Mouse (Mus musculus): ENCODE results near the gene Apoc1. TPM values are rescaled to one million over a fixed set of nuclear protein-coding genes. Genes with fewer than 3 reads are reported as not detected.

Gene Apoc1
- total RNA-seq, 1 experiment from 2014 or later = not detected

GRCm38 (mm10) chr7:19671511-19671910, 20.9 kb downstream of the Apoc1 start:
- ATAC-seq (replicated peaks in 1 of 2; ENCODE audit: insufficient read depth in 1 of 2, low FRiP score in 2 of 2, low TSS enrichment in 1 of 2, low read depth in 1 of 2, poor library complexity in 2 of 2, severe bottlenecking in 2 of 2) = no peak

DNA sequence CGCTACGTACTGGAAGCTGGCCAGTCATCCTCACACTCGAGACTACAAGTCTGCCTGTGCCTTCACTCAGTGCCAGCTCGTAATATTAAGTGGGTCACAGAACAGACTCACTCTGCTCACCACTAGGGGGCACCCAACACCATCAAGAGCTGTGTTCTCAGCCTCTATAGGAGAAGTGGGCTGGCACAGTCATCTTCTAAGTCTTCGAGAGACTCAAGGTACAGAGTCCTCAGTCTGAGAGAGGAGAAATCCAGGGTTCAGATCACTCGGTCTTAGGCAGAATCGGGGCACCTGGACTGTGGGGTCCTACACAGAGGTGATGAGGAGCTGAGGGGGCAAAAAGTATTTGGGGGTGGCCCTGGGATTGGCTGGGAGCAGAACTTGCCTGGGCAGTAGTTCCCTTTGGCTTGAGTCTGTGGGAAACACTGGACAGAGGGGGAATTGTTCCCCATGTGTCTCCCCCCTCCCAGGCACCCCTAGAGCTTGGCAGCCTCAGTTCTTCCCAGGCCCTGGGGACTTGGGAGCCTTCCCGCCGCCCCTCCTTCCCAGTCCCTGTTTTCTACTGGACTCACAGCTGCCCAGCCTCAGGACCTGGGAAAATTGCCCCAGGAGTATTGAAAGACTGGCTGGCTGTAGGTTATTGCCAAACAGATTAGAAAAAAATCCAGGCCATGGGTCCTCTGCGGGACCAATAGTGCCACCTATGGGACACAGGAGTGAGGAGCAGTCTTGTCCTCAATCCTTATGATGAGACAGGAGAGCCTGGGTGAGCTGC, 23.3 kb downstream of the Apoc1 start:
- peak; percentile 71 to 74 for ATAC-seq (replicated peaks in 1 of 2; ENCODE audit: insufficient read depth in 1 of 2, low FRiP score in 2 of 2, low TSS enrichment in 1 of 2, low read depth in 1 of 2, poor library complexity in 2 of 2, severe bottlenecking in 2 of 2)

DNA sequence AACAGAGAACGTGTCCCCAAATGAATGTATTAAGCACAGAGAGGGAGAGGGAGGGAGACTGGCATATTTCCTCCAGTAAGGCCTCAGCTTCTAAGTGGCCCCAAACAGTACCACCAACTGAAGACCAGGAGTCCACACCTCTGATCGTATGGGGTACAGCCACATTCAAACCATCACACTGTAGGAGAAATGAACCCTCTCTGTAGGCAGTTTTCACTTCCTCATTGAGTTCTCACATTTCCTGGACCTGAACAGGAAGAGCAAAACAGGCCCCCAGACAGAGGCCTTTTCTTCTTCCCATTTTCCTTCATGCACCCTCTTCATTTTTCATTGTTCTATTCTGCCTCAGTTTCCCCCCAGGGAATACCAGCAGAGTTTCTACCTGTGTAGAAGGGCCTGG, 25.0 kb downstream of the Apoc1 start:
- ATAC-seq (replicated peaks in 1 of 2; ENCODE audit: insufficient read depth in 1 of 2, low FRiP score in 2 of 2, low TSS enrichment in 1 of 2, low read depth in 1 of 2, poor library complexity in 2 of 2, severe bottlenecking in 2 of 2) = no peak

DNA sequence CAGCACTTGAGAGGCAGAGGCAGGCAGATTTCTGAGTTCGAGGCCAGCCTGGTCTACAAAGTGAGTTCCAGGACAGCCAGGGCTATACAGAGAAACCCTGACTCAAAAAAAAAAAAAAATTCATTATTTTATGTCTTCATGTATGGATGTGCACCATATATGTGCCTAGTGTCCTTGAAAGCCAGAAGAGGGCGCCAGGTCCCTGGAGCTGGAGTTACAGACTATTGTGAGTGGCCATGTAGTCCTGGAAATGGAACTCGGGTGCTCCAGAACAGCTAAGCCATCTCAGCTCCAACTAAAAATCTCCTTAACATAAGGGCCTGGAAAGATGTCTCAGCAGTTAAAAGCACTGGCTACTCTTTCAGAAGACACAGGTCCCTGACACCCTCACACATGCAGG, 25.7 kb downstream of the Apoc1 start:
- no peak for ATAC-seq (replicated peaks in 1 of 2; ENCODE audit: insufficient read depth in 1 of 2, low FRiP score in 2 of 2, low TSS enrichment in 1 of 2, low read depth in 1 of 2, poor library complexity in 2 of 2, severe bottlenecking in 2 of 2)

GRCm38 (mm10) chr7:19664955-19665841, 27.3 kb downstream of the Apoc1 start, which contains the start of gene Clptm1:
Gene Clptm1, minus strand, starts transcription at chr7:19665033.
- ATAC-seq (replicated peaks in 1 of 2; ENCODE audit: insufficient read depth in 1 of 2, low FRiP score in 2 of 2, low TSS enrichment in 1 of 2, low read depth in 1 of 2, poor library complexity in 2 of 2, severe bottlenecking in 2 of 2) = peak; percentile 80 to 81

GRCm38 (mm10) chr7:19664455-19664954, 28.0 kb downstream of the Apoc1 start:
- ATAC-seq (replicated peaks in 1 of 2; ENCODE audit: insufficient read depth in 1 of 2, low FRiP score in 2 of 2, low TSS enrichment in 1 of 2, low read depth in 1 of 2, poor library complexity in 2 of 2, severe bottlenecking in 2 of 2) = 0 out of 4 replicates have a peak, but pooled peaks of 1 of the 2 experiments have one; percentile 2

GRCm38 (mm10) chr7:19663940-19664339, 28.5 kb downstream of the Apoc1 start:
- no peak for ATAC-seq (replicated peaks in 1 of 2; ENCODE audit: insufficient read depth in 1 of 2, low FRiP score in 2 of 2, low TSS enrichment in 1 of 2, low read depth in 1 of 2, poor library complexity in 2 of 2, severe bottlenecking in 2 of 2)

GRCm38 (mm10) chr7:19652614-19653013, 39.8 kb downstream of the Apoc1 start:
- ATAC-seq (replicated peaks in 1 of 2; ENCODE audit: insufficient read depth in 1 of 2, low FRiP score in 2 of 2, low TSS enrichment in 1 of 2, low read depth in 1 of 2, poor library complexity in 2 of 2, severe bottlenecking in 2 of 2) = no peak

- peak; percentile 39 to 49; a peak in 2 of 4 replicates for ATAC-seq (replicated peaks in 1 of 2; ENCODE audit: insufficient read depth in 1 of 2, low FRiP score in 2 of 2, low TSS enrichment in 1 of 2, low read depth in 1 of 2, poor library complexity in 2 of 2, severe bottlenecking in 2 of 2)
Observed at GRCm38 (mm10) chr7:19651063-19651786, 41.2 kb downstream of the Apoc1 start.

GRCm38 (mm10) chr7:19641223-19641622, 51.2 kb downstream of the Apoc1 start:
- no peak for ATAC-seq (replicated peaks in 1 of 2; ENCODE audit: insufficient read depth in 1 of 2, low FRiP score in 2 of 2, low TSS enrichment in 1 of 2, low read depth in 1 of 2, poor library complexity in 2 of 2, severe bottlenecking in 2 of 2)

Other genes starting within 250 kb of the Apoc1 start
- gene Mark4, start 233.8 kb downstream of the Apoc1 start, total RNA-seq (2017) = 6.4 and 11.8 TPM in 2 replicates
- 2.2 and 3.8 TPM in 2 replicates for gene Exoc3l2, start 229.3 kb downstream of the Apoc1 start, total RNA-seq (2017)
- gene Bloc1s3, start 184.3 kb downstream of the Apoc1 start, total RNA-seq (2017) = 1.4 and 2.1 TPM in 2 replicates
- gene Trappc6a, start 184.3 kb downstream of the Apoc1 start, total RNA-seq (2017) = 24.2 and 30.8 TPM in 2 replicates
- gene Nkpd1, start 174.8 kb downstream of the Apoc1 start, total RNA-seq (2017) = 0.44 TPM in 1 of 2 replicates, not detected in the other
- gene Ppp1r37, start 129.6 kb downstream of the Apoc1 start, total RNA-seq (2017) = 12.2 and 16.3 TPM in 2 replicates
- gene Zfp296, start 115.4 kb downstream of the Apoc1 start, total RNA-seq (2017) = 5.3 and 5.9 TPM in 2 replicates
- gene Gemin7, start 115.1 kb downstream of the Apoc1 start, total RNA-seq (2017) = 35.4 and 44.9 TPM in 2 replicates
- gene Clasrp, start 88.2 kb downstream of the Apoc1 start, total RNA-seq (2017) = 40.1 and 51.3 TPM in 2 replicates
- 8.7 and 12.4 TPM in 2 replicates for gene Relb, start 63.2 kb downstream of the Apoc1 start, total RNA-seq (2017)
- 21.4 and 26.4 TPM in 2 replicates for gene Clptm1, start 27.6 kb downstream of the Apoc1 start, total RNA-seq (2017)
- gene Apoc2, start 14.7 kb downstream of the Apoc1 start, total RNA-seq (2017) = 6.1 TPM in 1 of 2 replicates, not detected in the other
- gene Gm44805, start 11.2 kb downstream of the Apoc1 start, total RNA-seq (2017) = not detected in 2 replicates
- not detected in 2 replicates for gene Apoc4, start 11.2 kb downstream of the Apoc1 start, total RNA-seq (2017)
- 167 and 314 TPM in 2 replicates for gene Apoe, start 6.5 kb upstream of the Apoc1 start, total RNA-seq (2017)
- gene Tomm40, start 22.8 kb upstream of the Apoc1 start, total RNA-seq (2017) = 24.6 and 29.0 TPM in 2 replicates
- 2.0 and 3.8 TPM in 2 replicates for gene Nectin2, start 57.8 kb upstream of the Apoc1 start, total RNA-seq (2017)
- gene Bcam, start 78.4 kb upstream of the Apoc1 start, total RNA-seq (2017) = 2.3 and 4.2 TPM in 2 replicates
- not detected in 2 replicates for gene Cblc, start 104.1 kb upstream of the Apoc1 start, total RNA-seq (2017)
- 3.0 and 5.3 TPM in 2 replicates for gene Bcl3, start 130.1 kb upstream of the Apoc1 start, total RNA-seq (2017)
- gene Gm19345, start 159.3 kb upstream of the Apoc1 start, total RNA-seq (2017) = not detected in 2 replicates
- gene Ceacam16, start 168.6 kb upstream of the Apoc1 start, total RNA-seq (2017) = 0.10 and 0.38 TPM in 2 replicates
- not detected in 2 replicates for gene Ceacam19, start 195.3 kb upstream of the Apoc1 start, total RNA-seq (2017)
- 11.1 and 13.4 TPM in 2 replicates for gene Pvr, start 228.5 kb upstream of the Apoc1 start, total RNA-seq (2017)

Measured in hematopoietic stem cell, adult 5-6 weeks (primary cell).